Mouse (Mus musculus) embryonic facial prominence, embryonic 14.5 days (tissue): ENCODE data around the gene Ppa1. TPM values are rescaled to one million over a fixed set of nuclear protein-coding genes. Genes with fewer than 3 reads are reported as not detected.
A peak's percentile ranks its signal among the peaks of the same experiment; 100 is the strongest.

Experiments
- ATAC-seq: fragments of 200-750 bp; cut with Nextera tagmentation; 2 replicates; pipeline ENCODE4 v1.8.0; 2017; ENCODE audit warnings: low read depth, moderate number of reproducible peaks, moderate TSS enrichment
- DNase-seq: peaks from one replicate; pipeline ENCODE4 v3.0.0-alpha.2; 2015; ENCODE audit warnings: low spot score
- H3K27ac ChIP-seq: fragments of 300-500 bp; sonication (generic); replicated peaks from 2 replicates; pipeline ENCODE4 v1.5.1; 2014; ENCODE audit warnings: low read depth, mild to moderate bottlenecking, low read length, moderate library complexity
- H3K27me3 ChIP-seq: fragments of 300-500 bp; sonication (generic); replicated peaks from 2 replicates; pipeline ENCODE4 v1.6.1; 2014; ENCODE audit warnings: low read length; ENCODE audit not compliant: control insufficient read depth, insufficient read depth
- H3K36me3 ChIP-seq: fragments of 300-500 bp; sonication (generic); 2 replicates; pipeline ENCODE4 v1.6.1; 2014; ENCODE audit warnings: low read length, mixed read lengths; ENCODE audit not compliant: control insufficient read depth, insufficient read depth
- H3K4me1 ChIP-seq: fragments of 300-500 bp; sonication (generic); 2 replicates; pipeline ENCODE4 v1.6.1; 2014; ENCODE audit warnings: antibody characterized with exemption, low read length; ENCODE audit not compliant: control insufficient read depth, insufficient read depth
- H3K4me2 ChIP-seq: fragments of 300-500 bp; sonication (generic); 2 replicates; pipeline ENCODE4 v1.6.1; 2014; ENCODE audit warnings: low read depth, mild to moderate bottlenecking, low read length, moderate library complexity, mixed read lengths
- H3K4me3 ChIP-seq: fragments of 300-500 bp; sonication (generic); 2 replicates; pipeline ENCODE4 v1.5.1; 2014; ENCODE audit warnings: low read depth, mild to moderate bottlenecking, low read length
- H3K9ac ChIP-seq: fragments of 300-500 bp; sonication (generic); 2 replicates; pipeline ENCODE4 v1.6.1; 2014; ENCODE audit warnings: low read depth, mild to moderate bottlenecking, low read length, moderate library complexity, mixed read lengths
- H3K9me3 ChIP-seq: fragments of 300-500 bp; sonication (generic); 2 replicates; pipeline ENCODE4 v1.6.1; 2016; ENCODE audit warnings: low read length; ENCODE audit not compliant: control insufficient read depth
- WGBS: fragments of 180-500 bp; shearing (Covaris S2); extraction: QIAGEN DNeasy Blood & Tissue Kit; methylation state at CpG from one replicate; pipeline ENCODE4 v1.1.7; 2014; 5-methylcytosine and 5-hydroxymethylcytosine counted together
- polyA plus RNA-seq: library from polyadenylated mRNA; unstranded; fragments of >200 nt; fragmentation: Nextera tagmentation; extraction: Ambion mirVana; gene quantifications from 2 replicates; pipeline ENCODE4 v1.2.1, GENCODE M21; 2014

Ppa1 gene
- polyA plus RNA-seq, 1 experiment from 2014 or later: 158 TPM

- Histone ChIP-seq H3K36me3 (no peaks in the 10 kb centered on the region), H3K4me3 (no peak overlapping the region), H3K4me2 (no peak overlapping the region), H3K4me1 (peaks cover 11% of the 10 kb centered on the region), H3K27ac (no peak overlapping the region), H3K9ac (no peak overlapping the region), H3K9me3 (no peaks in the 10 kb centered on the region), H3K27me3 (peaks cover 24% of the 10 kb centered on the region)
- WGBS: 41% methylated on average over 15 of the region's 15 CpGs
- ATAC-seq (no peak), DNase-seq (no peak)
Measured at GRCm38 (mm10) chr10:61627195-61627937, 21.0 kb upstream of the Ppa1 start.

GRCm38 (mm10) chr10:61627938-61628250 is 20.5 kb upstream of the Ppa1 start:
- H3K4me2 ChIP-seq: no peak overlapping the region
- H3K36me3 ChIP-seq: no peaks in the 10 kb centered on the region
- no peak overlapping the region for H3K27ac ChIP-seq
- no peak overlapping the region for H3K9ac ChIP-seq
- H3K9me3 ChIP-seq: no peaks in the 10 kb centered on the region
- ATAC-seq (no peak), DNase-seq (no peak)
- H3K4me3 ChIP-seq: no peak overlapping the region
- 73% methylated on average over 4 of the region's 4 CpGs for WGBS
- peaks cover 24% of the 10 kb centered on the region for H3K27me3 ChIP-seq
- H3K4me1 ChIP-seq: peaks cover 11% of the 10 kb centered on the region

GRCm38 (mm10) chr10:61632445-61632844 is 15.9 kb upstream of the Ppa1 start:
- Histone ChIP-seq H3K4me1 (no peaks in the 10 kb centered on the region), H3K4me3 (no peak overlapping the region), H3K36me3 (no peaks in the 10 kb centered on the region), H3K4me2 (no peak overlapping the region), H3K27me3 (no peaks in the 10 kb centered on the region), H3K27ac (no peak overlapping the region), H3K9ac (no peak overlapping the region), H3K9me3 (0 out of 2 replicates have a peak, but pooled peaks cover 4% of the 10 kb centered on the region)
- DNase-seq: no peak
- WGBS: 74% methylated on average over 10 of the region's 10 CpGs
- ATAC-seq: no peak

- DNase-seq: no peak
- Histone ChIP-seq H3K4me2 (no peak overlapping the region), H3K4me3 (no peak overlapping the region), H3K36me3 (no peaks in the 10 kb centered on the region), H3K4me1 (no peaks in the 10 kb centered on the region), H3K27me3 (no peaks in the 10 kb centered on the region), H3K27ac (no peak overlapping the region), H3K9me3 (0 out of 2 replicates have a peak, but pooled peaks cover 4% of the 10 kb centered on the region), H3K9ac (no peak overlapping the region)
- 76% methylated on average over 7 of the region's 7 CpGs for WGBS
- ATAC-seq: no peak
Measured at GRCm38 (mm10) chr10:61637055-61637454, 11.3 kb upstream of the Ppa1 start.

- Histone ChIP-seq H3K9me3 (0 out of 2 replicates have a peak, but pooled peaks cover 4% of the 10 kb centered on the region), H3K36me3 (no peaks in the 10 kb centered on the region), H3K27ac (no peak overlapping the region), H3K27me3 (no peaks in the 10 kb centered on the region), H3K9ac (no peak overlapping the region), H3K4me1 (no peaks in the 10 kb centered on the region), H3K4me2 (no peak overlapping the region), H3K4me3 (no peak overlapping the region)
- 79% methylated on average over 4 of the region's 4 CpGs for WGBS
- no peak for DNase-seq
- no peak for ATAC-seq
Measured at GRCm38 (mm10) chr10:61640363-61640762, 8.0 kb upstream of the Ppa1 start.

- Histone ChIP-seq H3K27me3 (no peaks in the 10 kb centered on the region), H3K9me3 (no peaks in the 10 kb centered on the region), H3K9ac (no peak overlapping the region), H3K4me3 (no peak overlapping the region), H3K27ac (no peak overlapping the region), H3K4me2 (no peak overlapping the region), H3K36me3 (no peaks in the 10 kb centered on the region), H3K4me1 (peaks cover 7% of the 10 kb centered on the region)
- WGBS: 79% methylated on average over 7 of the region's 7 CpGs
- DNase-seq: no peak
- no peak for ATAC-seq
Measured at GRCm38 (mm10) chr10:61646557-61646956, 1.8 kb upstream of the Ppa1 start.

GRCm38 (mm10) chr10:61648737-61649645 is 639 bp downstream of the Ppa1 start:
- ATAC-seq (peak; percentile 45), DNase-seq (peak; percentile 17)
- H3K4me3 ChIP-seq: peak overlapping the region; percentile 86
- H3K27ac ChIP-seq: peak overlapping the region; percentile 71
- peaks cover 7% of the 10 kb centered on the region for H3K4me1 ChIP-seq
- H3K4me2 ChIP-seq: peak overlapping the region; percentile 72
- WGBS: 2% methylated on average over 24 of the region's 49 CpGs
- H3K9ac ChIP-seq: peak overlapping the region; percentile 85
- peaks cover 13% of the 10 kb centered on the region; the same call in 1 of the 2 replicates for H3K36me3 ChIP-seq
- H3K27me3 ChIP-seq: no peaks in the 10 kb centered on the region
- no peaks in the 10 kb centered on the region for H3K9me3 ChIP-seq

- Histone ChIP-seq H3K4me2 (no peak overlapping the region), H3K9ac (no peak overlapping the region), H3K4me1 (peaks cover 7% of the 10 kb centered on the region), H3K9me3 (no peaks in the 10 kb centered on the region), H3K36me3 (peaks cover 14% of the 10 kb centered on the region), H3K27me3 (no peaks in the 10 kb centered on the region), H3K4me3 (no peak overlapping the region), H3K27ac (no peak overlapping the region)
- WGBS: 90% methylated on average over 4 of the region's 4 CpGs
- DNase-seq (no peak), ATAC-seq (no peak)
Measured at GRCm38 (mm10) chr10:61654105-61654504, 5.8 kb downstream of the Ppa1 start.
